In the genomic region with DNA sequence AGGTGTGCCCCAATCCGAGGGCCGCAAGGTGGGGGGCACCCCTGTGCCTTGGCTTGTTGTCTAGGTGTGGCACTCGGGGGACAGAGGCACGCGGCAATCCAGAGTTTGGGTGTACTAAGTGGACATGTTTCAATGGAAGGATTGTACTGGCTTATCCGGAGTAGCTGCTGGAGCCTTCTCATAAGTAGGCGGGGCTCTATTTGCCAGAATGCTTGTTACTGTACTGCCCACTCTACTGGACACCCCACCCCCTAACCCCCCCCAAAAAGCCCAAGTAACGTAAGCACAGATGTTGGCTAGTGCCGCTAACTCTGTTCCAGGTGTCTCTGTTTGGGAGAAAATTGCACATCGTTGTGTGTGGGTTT, we compare ENCODE assay signal across 8 mouse cellular contexts. TPM values are rescaled to one million over a fixed set of nuclear protein-coding genes. Genes with fewer than 3 reads are reported as not detected.
DNase-seq lines count a peak whose midpoint lies in the region; ATAC-seq and TF ChIP-seq lines count a peak whose summit lies in the region.

No protein-coding gene starts in this region.

- H3K4me2 ChIP-seq in forebrain, embryonic 12.5 days: peak overlapping the region; percentile 98
- H3K4me2 ChIP-seq in neural tube, embryonic 11.5 days (ENCODE audit: low read depth): peak overlapping the region; percentile 97

- ATAC-seq in forebrain, embryonic 12.5 days (ENCODE audit: low FRiP score): no peak; the same call in 1 of the 2 replicates
- ATAC-seq in neural tube, embryonic 11.5 days (ENCODE audit: insufficient read depth, low FRiP score, low TSS enrichment): no peak; the same call in 1 of the 2 replicates

- H3K36me3 ChIP-seq in ES-E14 (ENCODE audit: control insufficient read depth, insufficient read depth, low read length, poor library complexity, severe bottlenecking): no peaks in the 10 kb centered on the region
- H3K36me3 ChIP-seq in forebrain, embryonic 12.5 days (replicated peaks): no peaks in the 10 kb centered on the region
- no peaks in the 10 kb centered on the region for H3K36me3 ChIP-seq in liver, adult 2 months (ENCODE audit: control insufficient read depth, insufficient read depth, low read length)
- H3K36me3 ChIP-seq in neural tube, embryonic 11.5 days (ENCODE audit: control insufficient read depth, insufficient read depth, low read length): no peaks in the 10 kb centered on the region

- peak overlapping the region; percentile 83 for H3K9ac ChIP-seq in ES-E14 (ENCODE audit: insufficient read depth, low read depth, low read length, poor library complexity, severe bottlenecking)
- H3K9ac ChIP-seq in forebrain, embryonic 12.5 days: peak overlapping the region; percentile 85
- H3K9ac ChIP-seq in liver, adult 2 months (ENCODE audit: low read depth, low read length): peak overlapping the region; percentile 97
- H3K9ac ChIP-seq in neural tube, embryonic 11.5 days (ENCODE audit: low read length): peak overlapping the region; percentile 86

- H3K27ac ChIP-seq in cerebellum, adult 2 months (ENCODE audit: insufficient read depth, low read length): peak overlapping the region; percentile 35; the same call in 1 of the 2 replicates
- H3K27ac ChIP-seq in ES-E14 (ENCODE audit: insufficient read depth, low read depth, low read length, poor library complexity, severe bottlenecking): no peak overlapping the region
- peak overlapping the region; percentile 70 for H3K27ac ChIP-seq in forebrain, embryonic 12.5 days
- peak overlapping the region; percentile 55 for H3K27ac ChIP-seq in liver, adult 2 months (replicated peaks; ENCODE audit: insufficient read depth, low read depth, low read length)
- 0 out of 2 replicates have a peak overlapping the region, but pooled peaks have one; percentile 11 for H3K27ac ChIP-seq in neural tube, embryonic 11.5 days (ENCODE audit: low read depth, low read length)

- in situ Hi-C loops in ES-E14 (cut with MboI; ENCODE audit: low sequenced_read_pairs in 2 of 2, unreplicated experiment in 2 of 2): no loop called here

- H3K4me3 ChIP-seq in cerebellum, adult 2 months (replicated peaks; ENCODE audit: insufficient read depth, low read depth, low read length): peak overlapping the region; percentile 83
- H3K4me3 ChIP-seq in ES-E14 (ENCODE audit: insufficient read depth in 1 of 2, low read depth in 1 of 2, low read length in 2 of 2, poor library complexity in 1 of 2, severe bottlenecking in 1 of 2): peak overlapping the region; percentile 80 to 96
- peak overlapping the region; percentile 86 for H3K4me3 ChIP-seq in forebrain, embryonic 12.5 days (replicated peaks)
- peak overlapping the region; percentile 100 for H3K4me3 ChIP-seq in liver, adult 2 months (ENCODE audit: insufficient read depth, low read depth, low read length)
- peak overlapping the region; percentile 87 for H3K4me3 ChIP-seq in neural tube, embryonic 11.5 days (ENCODE audit: low read depth, low read length)

- no peak for DNase-seq in cerebellum, adult 2 months
- no peak for DNase-seq in cerebellum, adult 11-12 months
- no peak for DNase-seq in ES-E14 (ENCODE audit: low read depth, low spot score)
- peak; percentile 50 for DNase-seq in liver, adult 2 months (ENCODE audit: extremely low read depth, low read depth, low spot score)
- no peak for DNase-seq in neural tube, embryonic 11.5 days (ENCODE audit: low spot score)
- DNase-seq in adrenal gland, adult 2 months: no peak
- DNase-seq in layer of hippocampus, adult 9-10 months (ENCODE audit: low spot score): no peak

- no peaks in the 10 kb centered on the region for H3K4me1 ChIP-seq in cerebellum, adult 2 months (ENCODE audit: control insufficient read depth, insufficient read depth, low read length)
- H3K4me1 ChIP-seq in ES-E14 (ENCODE audit: control insufficient read depth in 2 of 2, insufficient read depth in 2 of 2, low read length in 2 of 2, poor library complexity in 1 of 2): peaks cover 2% of the 10 kb centered on the region in 2 experiments; a peak in 2 of 4 replicates
- H3K4me1 ChIP-seq in forebrain, embryonic 12.5 days: peaks cover 9% of the 10 kb centered on the region
- 0 out of 2 replicates have a peak, but pooled peaks cover 3% of the 10 kb centered on the region for H3K4me1 ChIP-seq in liver, adult 2 months (ENCODE audit: control insufficient read depth, insufficient read depth, low read length)
- H3K4me1 ChIP-seq in neural tube, embryonic 11.5 days (ENCODE audit: control insufficient read depth, insufficient read depth, low read length): no peaks in the 10 kb centered on the region

- peaks cover 8% of the 10 kb centered on the region; the same call in 1 of the 2 replicates for H3K79me2 ChIP-seq in liver, adult 2 months (ENCODE audit: control insufficient read depth, insufficient read depth, low read length)

- WGBS in cerebellum, adult 2 months: 3% methylated on average over 10 of the region's 10 CpGs
- 5% methylated on average over 10 of the region's 10 CpGs for WGBS in forebrain, embryonic 12.5 days
- 2% methylated on average over 10 of the region's 10 CpGs for WGBS in liver, adult 2 months
- 4% methylated on average over 10 of the region's 10 CpGs for WGBS in neural tube, embryonic 11.5 days

- TF ChIP-seq CTCF in cerebellum, adult 2 months (IDR thresholded peaks at IDR 0.05; ENCODE audit: borderline replicate concordance, insufficient read depth, low read depth, low read length): no peak
- TF ChIP-seq CTCF in liver, adult 2 months (IDR thresholded peaks at IDR 0.05; ENCODE audit: low read depth, low read length): no peak

- H3K9me3 ChIP-seq in ES-E14 (ENCODE audit: control insufficient read depth, insufficient read depth, low read depth, low read length): no peaks in the 10 kb centered on the region
- H3K9me3 ChIP-seq in forebrain, embryonic 12.5 days: no peaks in the 10 kb centered on the region
- no peaks in the 10 kb centered on the region for H3K9me3 ChIP-seq in neural tube, embryonic 11.5 days (ENCODE audit: control insufficient read depth, low read length)

- H3K27me3 ChIP-seq in cerebellum, adult 2 months (ENCODE audit: control insufficient read depth, insufficient read depth, low read length): no peaks in the 10 kb centered on the region
- H3K27me3 ChIP-seq in forebrain, embryonic 12.5 days: no peaks in the 10 kb centered on the region
- H3K27me3 ChIP-seq in liver, adult 2 months (ENCODE audit: control insufficient read depth, insufficient read depth, low read length): no peaks in the 10 kb centered on the region
- H3K27me3 ChIP-seq in neural tube, embryonic 11.5 days (ENCODE audit: control insufficient read depth, insufficient read depth, low read length): no peaks in the 10 kb centered on the region

- no peak for TF ChIP-seq POLR2A in cerebellum, adult 2 months (IDR thresholded peaks at IDR 0.05; ENCODE audit: borderline replicate concordance, insufficient read depth, low read length)
- no peak for TF ChIP-seq POLR2A in liver, adult 2 months (IDR thresholded peaks at IDR 0.05; ENCODE audit: extremely low read depth, insufficient read depth, low read length)

TF ChIP-seq in ES-E14, 5 proteins besides CTCF, POLR2A, EP300 and RAD21:
- no peak for TF ChIP-seq HCFC1 (IDR thresholded peaks at IDR 0.05; ENCODE audit: borderline replicate concordance, insufficient read depth, low read length)
- TF ChIP-seq ZNF384 (IDR thresholded peaks at IDR 0.05; ENCODE audit: low read depth, low read length): no peak
- TF ChIP-seq ZC3H11A (IDR thresholded peaks at IDR 0.05; ENCODE audit: borderline replicate concordance, low read depth, low read length): no peak
- no peak for TF ChIP-seq MAFK (IDR thresholded peaks at IDR 0.05; ENCODE audit: insufficient read depth, low read depth, low read length)
- no peak for TF ChIP-seq CHD2 (IDR thresholded peaks at IDR 0.05; ENCODE audit: low read depth, low read length)

RNA-seq across cellular contexts. Expression of a gene that starts 0.6 kb away (rescaled TPM):
- polyA plus RNA-seq in cerebellum, adult 2 months (2012; rRNA removed): 26.3 and 27.1 TPM in 2 replicates
- 11.3 and 12.5 TPM in 2 replicates for total RNA-seq in ES-E14 (2012; rRNA removed)
- 30.1 and 31.6 TPM in 2 replicates for polyA plus RNA-seq in forebrain, embryonic 12.5 days (2016; fragmentation: Nextera tagmentation; extraction: Ambion mirVana)
- 6.4 and 6.8 TPM in 2 replicates for total RNA-seq in liver, adult 2 months (2014; rRNA removed)
- 5.2 and 5.4 TPM in 2 replicates for polyA plus RNA-seq in liver, adult 2 months (2012; rRNA removed)
- 27.4 and 30.8 TPM in 2 replicates for polyA plus RNA-seq in neural tube, embryonic 11.5 days (2014; fragmentation: Nextera tagmentation; extraction: Ambion mirVana)
- total RNA-seq in adrenal gland, adult 2 months (2021): 10 to 100 TPM; 23.6 to 27.1 TPM
- 23.1 and 24.4 TPM in 2 replicates for polyA plus RNA-seq in adrenal gland, adult 2 months (2012; rRNA removed)
